Mouse (Mus musculus) CH12.LX (cell line): ENCODE measurements at regions not wholly inside any gene's neighbourhood (a gene's known extent, or its start where the extent isn't known, plus 50 kb on each side); places are given as distances from the start of the nearest gene placed in this dataset.

ENCODE experiments used
- CHD2 ChIP-seq: IDR thresholded peaks from 2 replicates; pipeline ENCODE4 v1.6.1; 2011; ENCODE audit warnings: low read length, improper control_type of control experiment
- CTCF ChIP-seq, 2 experiments: IDR thresholded peaks in 1 of 2; conservative IDR thresholded peaks in 1 of 2; 2 replicates each; pipeline ENCODE4 v1.5.1; 2011 to 2012; ENCODE audit warnings: low read depth in 2 of 2, low read length in 2 of 2, improper control_type of control experiment in 1 of 2, inconsistent platforms in 1 of 2, mild to moderate bottlenecking in 1 of 2, moderate library complexity in 1 of 2
- ELF1 ChIP-seq: IDR thresholded peaks from 2 replicates; pipeline ENCODE4 v1.6.1; 2014; ENCODE audit warnings: low read depth, mild to moderate bottlenecking, inconsistent platforms, low read length, improper control_type of control experiment
- EP300 ChIP-seq: IDR thresholded peaks from 2 replicates; pipeline ENCODE4 v1.6.1; 2011; ENCODE audit warnings: low read length, improper control_type of control experiment
- HCFC1 ChIP-seq: IDR thresholded peaks from 2 replicates; pipeline ENCODE4 v1.6.1; 2012; ENCODE audit warnings: low read depth, mild to moderate bottlenecking, inconsistent platforms, low read length, improper control_type of control experiment
- JUND ChIP-seq: conservative IDR thresholded peaks from 2 replicates; pipeline ENCODE4 v1.6.1; 2011; ENCODE audit warnings: low read depth, low read length, improper control_type of control experiment
- MAZ ChIP-seq: IDR thresholded peaks from 2 replicates; pipeline ENCODE4 v1.6.1; 2012; ENCODE audit warnings: low read depth, mild to moderate bottlenecking, inconsistent platforms, low read length, improper control_type of control experiment, moderate library complexity
- POLR2A ChIP-seq: IDR thresholded peaks from 2 replicates; pipeline ENCODE4 v1.6.1; 2011; ENCODE audit warnings: low read depth, mild to moderate bottlenecking, improper control_type of control experiment, low read length
- ZMIZ1 ChIP-seq: IDR thresholded peaks from 2 replicates; pipeline ENCODE4 v1.6.1; 2012; ENCODE audit warnings: low read depth, mild to moderate bottlenecking, inconsistent platforms, low read length, improper control_type of control experiment

DNA sequence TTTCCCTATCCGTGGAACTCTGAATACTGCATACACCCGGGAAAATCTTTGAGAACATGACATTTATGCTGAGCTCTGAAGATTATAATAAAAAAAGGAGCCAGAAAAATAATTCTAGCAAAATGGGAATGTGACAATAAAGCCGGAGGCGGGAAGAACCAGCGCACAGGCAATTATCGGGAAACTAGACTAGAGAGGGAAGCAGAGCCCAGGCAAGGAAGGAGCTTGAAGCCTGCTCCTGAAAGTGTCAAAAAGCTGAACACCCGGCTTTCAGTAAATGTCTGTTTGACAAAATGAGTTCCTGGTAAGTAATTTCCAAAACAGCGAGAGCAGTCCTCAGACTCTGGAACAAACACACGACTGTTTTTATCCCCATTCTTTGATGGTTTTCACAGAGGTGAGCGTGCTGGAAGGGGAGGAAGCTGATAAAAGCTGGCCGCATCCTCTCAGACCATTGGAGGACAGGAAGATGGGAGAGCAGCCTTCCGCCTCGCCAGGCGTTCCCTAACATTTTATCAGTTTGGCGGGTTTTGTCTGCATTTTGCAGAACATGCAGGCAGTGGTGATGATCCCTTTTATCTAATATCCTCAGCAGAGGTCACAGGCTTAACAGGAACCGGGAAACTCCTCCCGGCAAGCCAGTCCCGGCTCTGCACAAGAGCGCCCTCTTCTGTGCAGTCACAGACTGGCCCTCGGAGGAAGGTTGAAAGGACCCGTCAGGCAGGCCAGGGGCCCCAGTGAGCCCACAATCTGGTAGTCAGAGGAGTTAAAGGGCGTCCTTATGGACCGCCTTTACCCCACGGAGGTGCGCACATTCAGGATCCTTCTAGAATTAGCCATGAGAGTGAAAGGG lies 201.3 kb upstream of the 1700056E22Rik start:
- peak; percentile 25 to 77; a peak in 3 of 4 replicates for TF ChIP-seq CTCF (conservative IDR thresholded peaks at IDR 0.05 in 1 of 2, IDR thresholded peaks at IDR 0.05 in 1 of 2; ENCODE audit: low read depth in 2 of 2, low read length in 2 of 2)
- no peak for TF ChIP-seq ZMIZ1
- no peak for TF ChIP-seq POLR2A
- TF ChIP-seq CHD2: no peak
- no peak for TF ChIP-seq JUND
- TF ChIP-seq EP300: no peak
- no peak for TF ChIP-seq MAZ
- no peak for TF ChIP-seq ELF1
- no peak for TF ChIP-seq HCFC1
